Mouse (Mus musculus): ENCODE measurements around the gene Dctd.

- TF ChIP-seq POLR2A (IDR thresholded peaks at IDR 0.05; ENCODE audit: extremely low read depth, insufficient read depth, low read length) = no peak
- TF ChIP-seq CTCF (IDR thresholded peaks at IDR 0.05; ENCODE audit: extremely low read depth, insufficient read depth, low read length) = no peak
Observed at GRCm38 (mm10) chr8:48109373-48109855, 10.5 kb downstream of the Dctd start.

Data from cortical plate, adult 2 months (tissue).